Mouse (Mus musculus): ENCODE measurements around the gene Olfr610. TPM values are rescaled to one million over a fixed set of nuclear protein-coding genes. Genes with fewer than 3 reads are reported as not detected.
"Not testable (repeated sequence)": the region's sequence is repeated elsewhere in the genome, so short reads cannot be mapped to it uniquely, and the experiment has no call there.

Gene Olfr610
- total RNA-seq (2015; ENCODE audit: low replicate concordance) (not detected in 2 replicates), total RNA-seq (2017; ENCODE audit: low replicate concordance) (not detected in 2 replicates)

- ATAC-seq (replicated peaks; ENCODE audit: low FRiP score, poor library complexity, severe bottlenecking): no peak
Measured at GRCm38 (mm10) chr7:103512022-103512421, at the start of gene Olfr610. TSS of gene Olfr610 (minus strand) at chr7:103512122.

GRCm38 (mm10) chr7:103555779-103556178, 43.9 kb upstream of the Olfr610 start, which contains the start of gene Olfr615:
TSS of gene Olfr615 (plus strand) at chr7:103556079.
- no peak for ATAC-seq (replicated peaks; ENCODE audit: low FRiP score, poor library complexity, severe bottlenecking)

GRCm38 (mm10) chr7:103547774-103548173, 35.9 kb upstream of the Olfr610 start, which contains the start of gene Olfr613:
TSS of gene Olfr613 (plus strand) at chr7:103548074.
- ATAC-seq (replicated peaks; ENCODE audit: low FRiP score, poor library complexity, severe bottlenecking): no peak

GRCm38 (mm10) chr7:103542617-103543016, 30.7 kb upstream of the Olfr610 start, which contains the start of gene Olfr612:
TSS of gene Olfr612 (minus strand) at chr7:103542717.
- ATAC-seq (replicated peaks; ENCODE audit: low FRiP score, poor library complexity, severe bottlenecking): not testable (repeated sequence)

- ATAC-seq (replicated peaks; ENCODE audit: low FRiP score, poor library complexity, severe bottlenecking): not testable (repeated sequence)
Measured at GRCm38 (mm10) chr7:103520746-103521145, 8.8 kb upstream of the Olfr610 start, which contains the start of gene Olfr611. TSS of gene Olfr611 (minus strand) at chr7:103520846.

- ATAC-seq (replicated peaks; ENCODE audit: low FRiP score, poor library complexity, severe bottlenecking): no peak
Measured at GRCm38 (mm10) chr7:103497962-103498361, 14.0 kb downstream of the Olfr610 start, which contains the start of gene Olfr609. TSS of gene Olfr609 (minus strand) at chr7:103498062.

- ATAC-seq (replicated peaks; ENCODE audit: low FRiP score, poor library complexity, severe bottlenecking): not testable (repeated sequence)
Measured at GRCm38 (mm10) chr7:103477106-103477505, 34.8 kb downstream of the Olfr610 start.

- ATAC-seq (replicated peaks; ENCODE audit: low FRiP score, poor library complexity, severe bottlenecking): no peak
Measured at GRCm38 (mm10) chr7:103469577-103469976, 42.3 kb downstream of the Olfr610 start, which contains the start of gene Olfr608. TSS of gene Olfr608 (plus strand) at chr7:103469877.

- no peak for ATAC-seq (replicated peaks; ENCODE audit: low FRiP score, poor library complexity, severe bottlenecking)
Measured at GRCm38 (mm10) chr7:103460590-103460989, 51.3 kb downstream of the Olfr610 start.

Other genes with a start within 250 kb of the Olfr610 start
- not detected in 2 replicates for gene Olfr596, start 206.5 kb downstream of the Olfr610 start, total RNA-seq (2015; ENCODE audit: low replicate concordance)
- not detected in 2 replicates for gene Olfr596, start 206.5 kb downstream of the Olfr610 start, total RNA-seq (2017; ENCODE audit: low replicate concordance)
- gene Olfr597, start 195.8 kb downstream of the Olfr610 start, total RNA-seq (2015; ENCODE audit: low replicate concordance): not detected in 2 replicates
- not detected in 2 replicates for gene Olfr597, start 195.8 kb downstream of the Olfr610 start, total RNA-seq (2017; ENCODE audit: low replicate concordance)
- not detected in 2 replicates for gene Olfr598, start 188.6 kb downstream of the Olfr610 start, total RNA-seq (2015; ENCODE audit: low replicate concordance)
- 1.0 TPM in 1 of 2 replicates, not detected in the other for gene Olfr598, start 188.6 kb downstream of the Olfr610 start, total RNA-seq (2017; ENCODE audit: low replicate concordance)
- gene Olfr599, start 176.2 kb downstream of the Olfr610 start, total RNA-seq (2015; ENCODE audit: low replicate concordance): not detected in 2 replicates
- gene Olfr599, start 176.2 kb downstream of the Olfr610 start, total RNA-seq (2017; ENCODE audit: low replicate concordance): not detected in 2 replicates
- gene Olfr600, start 162.5 kb downstream of the Olfr610 start, total RNA-seq (2015; ENCODE audit: low replicate concordance): not detected in 2 replicates
- not detected in 2 replicates for gene Olfr600, start 162.5 kb downstream of the Olfr610 start, total RNA-seq (2017; ENCODE audit: low replicate concordance)
- not detected in 2 replicates for gene Olfr601, start 149.5 kb downstream of the Olfr610 start, total RNA-seq (2015; ENCODE audit: low replicate concordance)
- not detected in 2 replicates for gene Olfr601, start 149.5 kb downstream of the Olfr610 start, total RNA-seq (2017; ENCODE audit: low replicate concordance)
- gene Olfr603, start 125.9 kb downstream of the Olfr610 start, total RNA-seq (2015; ENCODE audit: low replicate concordance): not detected in 2 replicates
- not detected in 2 replicates for gene Olfr603, start 125.9 kb downstream of the Olfr610 start, total RNA-seq (2017; ENCODE audit: low replicate concordance)
- not detected in 2 replicates for gene Usp17lc, start 97.0 kb downstream of the Olfr610 start, total RNA-seq (2015; ENCODE audit: low replicate concordance)
- gene Usp17lc, start 97.0 kb downstream of the Olfr610 start, total RNA-seq (2017; ENCODE audit: low replicate concordance): not detected in 2 replicates
- gene Olfr605, start 66.7 kb downstream of the Olfr610 start, total RNA-seq (2015; ENCODE audit: low replicate concordance): not detected in 2 replicates
- not detected in 2 replicates for gene Olfr605, start 66.7 kb downstream of the Olfr610 start, total RNA-seq (2017; ENCODE audit: low replicate concordance)
- gene Olfr606, start 63.1 kb downstream of the Olfr610 start, total RNA-seq (2015; ENCODE audit: low replicate concordance): not detected in 2 replicates
- gene Olfr606, start 63.1 kb downstream of the Olfr610 start, total RNA-seq (2017; ENCODE audit: low replicate concordance): not detected in 2 replicates
- not detected in 2 replicates for gene Olfr607, start 48.0 kb downstream of the Olfr610 start, total RNA-seq (2015; ENCODE audit: low replicate concordance)
- not detected in 2 replicates for gene Olfr607, start 48.0 kb downstream of the Olfr610 start, total RNA-seq (2017; ENCODE audit: low replicate concordance)
- gene Olfr608, start 42.2 kb downstream of the Olfr610 start, total RNA-seq (2015; ENCODE audit: low replicate concordance): not detected in 2 replicates
- gene Olfr608, start 42.2 kb downstream of the Olfr610 start, total RNA-seq (2017; ENCODE audit: low replicate concordance): not detected in 2 replicates
- gene Olfr609, start 14.1 kb downstream of the Olfr610 start, total RNA-seq (2015; ENCODE audit: low replicate concordance): not detected in 2 replicates
- gene Olfr609, start 14.1 kb downstream of the Olfr610 start, total RNA-seq (2017; ENCODE audit: low replicate concordance): not detected in 2 replicates
- gene Olfr611, start 8.7 kb upstream of the Olfr610 start, total RNA-seq (2015; ENCODE audit: low replicate concordance): not detected in 2 replicates
- not detected in 2 replicates for gene Olfr611, start 8.7 kb upstream of the Olfr610 start, total RNA-seq (2017; ENCODE audit: low replicate concordance)
- not detected in 2 replicates for gene Olfr612, start 30.6 kb upstream of the Olfr610 start, total RNA-seq (2015; ENCODE audit: low replicate concordance)
- not detected in 2 replicates for gene Olfr612, start 30.6 kb upstream of the Olfr610 start, total RNA-seq (2017; ENCODE audit: low replicate concordance)
- not detected in 2 replicates for gene Olfr613, start 36.0 kb upstream of the Olfr610 start, total RNA-seq (2015; ENCODE audit: low replicate concordance)
- not detected in 2 replicates for gene Olfr613, start 36.0 kb upstream of the Olfr610 start, total RNA-seq (2017; ENCODE audit: low replicate concordance)
- gene Olfr615, start 44.0 kb upstream of the Olfr610 start, total RNA-seq (2015; ENCODE audit: low replicate concordance): not detected in 2 replicates
- gene Olfr615, start 44.0 kb upstream of the Olfr610 start, total RNA-seq (2017; ENCODE audit: low replicate concordance): not detected in 2 replicates
- not detected in 2 replicates for gene Olfr616, start 57.0 kb upstream of the Olfr610 start, total RNA-seq (2015; ENCODE audit: low replicate concordance)
- not detected in 2 replicates for gene Olfr616, start 57.0 kb upstream of the Olfr610 start, total RNA-seq (2017; ENCODE audit: low replicate concordance)
- not detected in 2 replicates for gene Olfr617, start 60.9 kb upstream of the Olfr610 start, total RNA-seq (2015; ENCODE audit: low replicate concordance)
- gene Olfr617, start 60.9 kb upstream of the Olfr610 start, total RNA-seq (2017; ENCODE audit: low replicate concordance): not detected in 2 replicates
- not detected in 2 replicates for gene Olfr618, start 78.0 kb upstream of the Olfr610 start, total RNA-seq (2015; ENCODE audit: low replicate concordance)
- gene Olfr618, start 78.0 kb upstream of the Olfr610 start, total RNA-seq (2017; ENCODE audit: low replicate concordance): not detected in 2 replicates
- not detected in 2 replicates for gene Olfr619, start 88.5 kb upstream of the Olfr610 start, total RNA-seq (2015; ENCODE audit: low replicate concordance)
- not detected in 2 replicates for gene Olfr619, start 88.5 kb upstream of the Olfr610 start, total RNA-seq (2017; ENCODE audit: low replicate concordance)
- not detected in 2 replicates for gene Olfr620, start 100.4 kb upstream of the Olfr610 start, total RNA-seq (2015; ENCODE audit: low replicate concordance)
- gene Olfr620, start 100.4 kb upstream of the Olfr610 start, total RNA-seq (2017; ENCODE audit: low replicate concordance): not detected in 2 replicates
- not detected in 2 replicates for gene Olfr622, start 130.6 kb upstream of the Olfr610 start, total RNA-seq (2015; ENCODE audit: low replicate concordance)
- not detected in 2 replicates for gene Olfr622, start 130.6 kb upstream of the Olfr610 start, total RNA-seq (2017; ENCODE audit: low replicate concordance)
- not detected in 2 replicates for gene Olfr623, start 151.6 kb upstream of the Olfr610 start, total RNA-seq (2015; ENCODE audit: low replicate concordance)
- gene Olfr623, start 151.6 kb upstream of the Olfr610 start, total RNA-seq (2017; ENCODE audit: low replicate concordance): not detected in 2 replicates
- gene Olfr624, start 159.1 kb upstream of the Olfr610 start, total RNA-seq (2015; ENCODE audit: low replicate concordance): not detected in 2 replicates
- gene Olfr624, start 159.1 kb upstream of the Olfr610 start, total RNA-seq (2017; ENCODE audit: low replicate concordance): under 0.01 and 0.13 TPM in 2 replicates
- gene Olfr625-ps1, start 170.6 kb upstream of the Olfr610 start, total RNA-seq (2015; ENCODE audit: low replicate concordance): not detected in 2 replicates
- gene Olfr625-ps1, start 170.6 kb upstream of the Olfr610 start, total RNA-seq (2017; ENCODE audit: low replicate concordance): not detected in 2 replicates
- not detected in 2 replicates for gene Olfr243, start 202.5 kb upstream of the Olfr610 start, total RNA-seq (2015; ENCODE audit: low replicate concordance)
- gene Olfr243, start 202.5 kb upstream of the Olfr610 start, total RNA-seq (2017; ENCODE audit: low replicate concordance): not detected in 2 replicates
- gene Olfr628, start 218.3 kb upstream of the Olfr610 start, total RNA-seq (2015; ENCODE audit: low replicate concordance): not detected in 2 replicates
- gene Olfr628, start 218.3 kb upstream of the Olfr610 start, total RNA-seq (2017; ENCODE audit: low replicate concordance): not detected in 2 replicates
- gene Olfr629, start 232.8 kb upstream of the Olfr610 start, total RNA-seq (2015; ENCODE audit: low replicate concordance): not detected in 2 replicates
- gene Olfr629, start 232.8 kb upstream of the Olfr610 start, total RNA-seq (2017; ENCODE audit: low replicate concordance): not detected in 2 replicates
- gene Olfr630, start 245.2 kb upstream of the Olfr610 start, total RNA-seq (2015; ENCODE audit: low replicate concordance): not detected in 2 replicates
- gene Olfr630, start 245.2 kb upstream of the Olfr610 start, total RNA-seq (2017; ENCODE audit: low replicate concordance): not detected in 2 replicates

Measured in erythroid progenitor cell, adult 5-6 weeks (primary cell).